Mouse (Mus musculus) midbrain, postnatal 0 days (tissue): Measurements from ENCODE around the gene Pin4. TPM values are rescaled to one million over a fixed set of nuclear protein-coding genes. Genes with fewer than 3 reads are reported as not detected.

Experiments used
- ATAC-seq: fragments of 200-750 bp; cut with Nextera tagmentation; 2 replicates; pipeline ENCODE4 v1.8.0; 2017; ENCODE audit warnings: moderate number of reproducible peaks, mild to moderate bottlenecking, moderate TSS enrichment, moderate library complexity; ENCODE audit not compliant: low FRiP score
- DNase-seq: peaks from one replicate; pipeline ENCODE4 v3.0.0-alpha.2; 2015; ENCODE audit warnings: low spot score
- H3K27ac ChIP-seq: fragments of 300-500 bp; sonication (generic); 2 replicates; pipeline ENCODE4 v1.5.1; 2014; ENCODE audit warnings: low read depth, mild to moderate bottlenecking, low read length, mixed read lengths
- H3K27me3 ChIP-seq: fragments of 300-500 bp; sonication (generic); 2 replicates; pipeline ENCODE4 v1.6.1; 2014; ENCODE audit warnings: low read length, control low read depth, mixed read lengths; ENCODE audit not compliant: insufficient read depth
- H3K36me3 ChIP-seq: fragments of 300-500 bp; sonication (generic); 2 replicates; pipeline ENCODE4 v1.6.1; 2014; ENCODE audit warnings: low read length, control low read depth, mixed read lengths; ENCODE audit not compliant: insufficient read depth
- H3K4me1 ChIP-seq: fragments of 300-500 bp; sonication (generic); 2 replicates; pipeline ENCODE4 v1.6.1; 2014; ENCODE audit warnings: mild to moderate bottlenecking, control low read depth, antibody characterized with exemption, low read length, mixed read lengths; ENCODE audit not compliant: insufficient read depth
- H3K4me2 ChIP-seq: fragments of 300-500 bp; sonication (generic); 2 replicates; pipeline ENCODE4 v1.6.1; 2014; ENCODE audit warnings: low read depth, mild to moderate bottlenecking, low read length, mixed read lengths; ENCODE audit not compliant: poor library complexity, severe bottlenecking
- H3K4me3 ChIP-seq: fragments of 300-500 bp; sonication (generic); 2 replicates; pipeline ENCODE4 v1.5.1; 2014; ENCODE audit warnings: low read depth, mild to moderate bottlenecking, low read length, moderate library complexity
- H3K9ac ChIP-seq: fragments of 300-500 bp; sonication (generic); replicated peaks from 2 replicates; pipeline ENCODE4 v1.6.1; 2014; ENCODE audit warnings: mild to moderate bottlenecking, low read length, moderate library complexity, mixed read lengths; ENCODE audit not compliant: poor library complexity, severe bottlenecking
- H3K9me3 ChIP-seq: fragments of 300-500 bp; sonication (generic); 2 replicates; pipeline ENCODE4 v1.6.1; 2016; ENCODE audit warnings: low read length, control low read depth
- CTCF ChIP-seq: IDR thresholded peaks from 2 replicates; pipeline ENCODE4 v1.5.1; 2016; ENCODE audit warnings: antibody characterized with exemption, mild to moderate bottlenecking
- WGBS: fragments of 180-500 bp; shearing (Covaris S2); extraction: QIAGEN DNeasy Blood & Tissue Kit; methylation state at CpG from one replicate; pipeline ENCODE4 v1.1.7; 2014; 5-methylcytosine and 5-hydroxymethylcytosine counted together
- polyA plus RNA-seq: library from polyadenylated mRNA; unstranded; fragments of >200 nt; fragmentation: Nextera tagmentation; extraction: Ambion mirVana; gene quantifications from 2 replicates; pipeline ENCODE4 v1.2.1, GENCODE M21; 2015
- total RNA-seq: library from RNA; depleted of rRNA; stranded (reverse); fragments of >200 nt; gene quantifications from 2 replicates; pipeline ENCODE4 v1.2.3, GENCODE M21; 2014

Gene Pin4
- total and polyA plus RNA-seq, 2 experiments from 2014 or later = 17.8 to 54.6 TPM

- Histone ChIP-seq H3K27me3 (no peaks in the 10 kb centered on the region), H3K36me3 (no peaks in the 10 kb centered on the region), H3K9ac (no peak overlapping the region), H3K9me3 (no peaks in the 10 kb centered on the region), H3K27ac (no peak overlapping the region), H3K4me3 (no peak overlapping the region), H3K4me1 (no peaks in the 10 kb centered on the region), H3K4me2 (no peak overlapping the region)
- no peak for TF ChIP-seq CTCF
- WGBS = 70% methylated on average over 2 of the region's 2 CpGs
- ATAC-seq (no peak), DNase-seq (no peak)
These were observed 41.3 kb downstream of the Pin4 start for GRCm38 (mm10) chrX:102160528-102160927.

DNA sequence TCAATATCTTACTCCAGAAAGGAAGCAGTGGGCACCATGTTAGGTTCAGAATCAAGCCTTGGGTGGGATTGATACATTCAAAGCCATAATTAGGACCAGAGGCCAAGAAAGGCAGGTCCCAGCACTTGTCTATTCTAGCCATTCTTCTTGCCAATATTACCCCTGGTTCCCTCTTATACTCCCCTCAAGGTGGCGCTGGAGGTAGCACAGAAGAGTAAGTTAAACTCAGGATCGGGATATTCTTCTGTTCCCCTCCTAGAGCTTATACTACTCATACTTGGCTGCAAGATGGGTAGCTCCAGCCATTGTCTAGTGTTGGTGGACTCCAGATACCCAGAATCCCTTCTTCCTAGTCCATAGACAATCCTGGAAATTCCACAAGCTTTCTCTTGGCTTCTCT lies 43.8 kb downstream of the Pin4 start:
- WGBS = 30% methylated on average over 2 of the region's 2 CpGs
- Histone ChIP-seq H3K9me3 (no peaks in the 10 kb centered on the region), H3K4me3 (no peak overlapping the region), H3K4me2 (no peak overlapping the region), H3K27me3 (no peaks in the 10 kb centered on the region), H3K27ac (no peak overlapping the region), H3K9ac (no peak overlapping the region), H3K36me3 (no peaks in the 10 kb centered on the region), H3K4me1 (no peaks in the 10 kb centered on the region)
- ATAC-seq (no peak), DNase-seq (no peak)
- TF ChIP-seq CTCF = peak; percentile 11; the same call in 1 of the 2 replicates

GRCm38 (mm10) chrX:102163529-102163928 lies 44.3 kb downstream of the Pin4 start:
- no peak for TF ChIP-seq CTCF
- no peak overlapping the region for H3K4me3 ChIP-seq
- no peaks in the 10 kb centered on the region for H3K9me3 ChIP-seq
- H3K9ac ChIP-seq = no peak overlapping the region
- H3K36me3 ChIP-seq = no peaks in the 10 kb centered on the region
- DNase-seq (peak; percentile 27), ATAC-seq (no peak)
- no peak overlapping the region for H3K4me2 ChIP-seq
- WGBS = 66% methylated on average over 4 of the region's 4 CpGs
- H3K27me3 ChIP-seq = no peaks in the 10 kb centered on the region
- H3K4me1 ChIP-seq = no peaks in the 10 kb centered on the region
- H3K27ac ChIP-seq = no peak overlapping the region

GRCm38 (mm10) chrX:102166521-102166920 lies 47.3 kb downstream of the Pin4 start:
- ATAC-seq (no peak), DNase-seq (no peak)
- H3K4me3 ChIP-seq = no peak overlapping the region
- H3K4me1 ChIP-seq = no peaks in the 10 kb centered on the region
- no peak overlapping the region for H3K27ac ChIP-seq
- no peaks in the 10 kb centered on the region for H3K36me3 ChIP-seq
- no peaks in the 10 kb centered on the region for H3K9me3 ChIP-seq
- WGBS = 37% methylated on average over 5 of the region's 5 CpGs
- TF ChIP-seq CTCF = no peak
- H3K27me3 ChIP-seq = no peaks in the 10 kb centered on the region
- H3K9ac ChIP-seq = no peak overlapping the region
- no peak overlapping the region for H3K4me2 ChIP-seq

DNA sequence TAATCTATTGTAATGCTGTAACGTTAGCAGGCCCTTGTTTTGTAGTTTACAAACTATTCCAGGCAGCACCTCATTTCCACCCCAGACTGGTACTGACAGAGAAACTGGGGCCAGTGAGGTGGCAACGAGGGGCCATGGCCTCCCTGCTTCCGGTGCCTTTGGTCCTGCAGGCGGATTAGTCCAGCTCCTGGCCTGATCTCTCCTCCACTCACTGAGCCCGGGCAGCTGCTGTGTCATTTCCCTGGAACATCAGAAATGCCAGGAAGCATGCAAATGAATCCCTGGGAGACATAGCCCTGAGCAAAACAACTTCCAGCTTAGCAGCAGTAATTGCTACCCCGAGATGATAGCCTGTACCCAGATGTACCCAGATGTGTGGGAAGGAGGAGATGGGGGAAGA lies 47.7 kb downstream of the Pin4 start:
- no peaks in the 10 kb centered on the region for H3K36me3 ChIP-seq
- no peak overlapping the region for H3K4me2 ChIP-seq
- H3K27me3 ChIP-seq = no peaks in the 10 kb centered on the region
- no peak overlapping the region for H3K9ac ChIP-seq
- DNase-seq (peak; percentile 33), ATAC-seq (no peak)
- no peaks in the 10 kb centered on the region for H3K9me3 ChIP-seq
- H3K4me1 ChIP-seq = no peaks in the 10 kb centered on the region
- no peak overlapping the region; the same call in 1 of the 2 replicates for H3K27ac ChIP-seq
- no peak for TF ChIP-seq CTCF
- H3K4me3 ChIP-seq = no peak overlapping the region
- WGBS = 17% methylated on average over 6 of the region's 6 CpGs

DNA sequence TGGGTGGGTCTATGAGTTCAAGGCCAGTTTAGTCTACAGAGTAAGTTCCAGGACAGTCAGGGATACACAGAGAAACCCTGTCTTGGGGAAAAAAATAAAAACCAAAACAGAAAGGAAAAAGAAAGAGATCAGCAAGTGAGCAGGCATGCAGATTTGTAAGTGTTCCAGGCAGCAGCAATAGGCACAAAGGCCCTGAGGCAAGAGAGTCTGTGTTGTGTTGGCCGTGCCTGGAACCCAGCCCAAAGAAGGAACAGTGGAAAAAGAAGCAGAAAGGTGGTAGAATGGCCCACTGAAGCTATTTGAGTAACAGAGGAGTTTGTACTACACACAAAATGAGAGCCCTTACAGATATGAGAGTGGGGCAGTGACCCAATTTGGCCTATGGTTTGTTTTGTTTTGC lies 50.5 kb downstream of the Pin4 start:
- ATAC-seq = no peak
- Histone ChIP-seq H3K27ac (no peak overlapping the region), H3K27me3 (no peaks in the 10 kb centered on the region), H3K9ac (no peak overlapping the region), H3K9me3 (no peaks in the 10 kb centered on the region), H3K4me3 (no peak overlapping the region), H3K4me2 (no peak overlapping the region), H3K4me1 (no peaks in the 10 kb centered on the region), H3K36me3 (no peaks in the 10 kb centered on the region)
- DNase-seq = no peak
- WGBS = 31% methylated on average over 1 of the region's 1 CpGs
- TF ChIP-seq CTCF = no peak
